Mouse (Mus musculus) kidney, adult 2 months (tissue): ENCODE data around the gene Hoxa4. TPM values are rescaled to one million over a fixed set of nuclear protein-coding genes. Genes with fewer than 3 reads are reported as not detected.

Experiments
- DNase-seq: peaks from one replicate; pipeline ENCODE4 v3.0.0; 2021
- H3K27ac ChIP-seq: fragments of 200-500 bp; 2 replicates; pipeline ENCODE4 v1.5.1; 2012; ENCODE audit warnings: low read depth, low read length, control low read depth, inconsistent platforms; ENCODE audit not compliant: insufficient read depth
- H3K27me3 ChIP-seq: fragments of 200-500 bp; replicated peaks from 2 replicates; pipeline ENCODE4 v1.6.1; 2012; ENCODE audit warnings: mild to moderate bottlenecking, moderate library complexity, low read length, inconsistent platforms; ENCODE audit not compliant: control insufficient read depth, insufficient read depth
- H3K36me3 ChIP-seq: fragments of 200-500 bp; 2 replicates; pipeline ENCODE4 v1.6.1; 2012; ENCODE audit warnings: mild to moderate bottlenecking, moderate library complexity, low read length, inconsistent platforms; ENCODE audit not compliant: control insufficient read depth, insufficient read depth
- H3K4me1 ChIP-seq: fragments of 200-500 bp; 2 replicates; pipeline ENCODE4 v1.6.1; 2011; ENCODE audit warnings: low read length; ENCODE audit not compliant: control insufficient read depth, insufficient read depth
- H3K4me3 ChIP-seq: fragments of 200-500 bp; 2 replicates; pipeline ENCODE4 v1.5.1; 2011; ENCODE audit warnings: mild to moderate bottlenecking, low read depth, low read length, control low read depth; ENCODE audit not compliant: insufficient read depth
- CTCF ChIP-seq: fragments of 200-500 bp; conservative IDR thresholded peaks from 2 replicates; pipeline ENCODE4 v1.5.1; 2011; ENCODE audit warnings: low read depth, mild to moderate bottlenecking, control low read depth, low read length, moderate library complexity, mixed read lengths; ENCODE audit not compliant: insufficient read depth, insufficient read length
- POLR2A ChIP-seq: fragments of 200-500 bp; IDR thresholded peaks from one replicate; pipeline ENCODE4 v1.6.1; 2011; ENCODE audit warnings: low read depth, low read length, control low read depth
- WGBS: fragments of 180-500 bp; shearing (Covaris S2); methylation state at CpG from one replicate; pipeline ENCODE4 v1.1.7; 2018; 5-methylcytosine and 5-hydroxymethylcytosine counted together
- polyA plus RNA-seq: library from polyadenylated mRNA; depleted of rRNA; stranded (reverse); fragments of >200 nt; gene quantifications from 2 replicates; pipeline ENCODE4 v1.2.3, GENCODE M21; 2012

The Hoxa4 gene
- polyA plus RNA-seq, 1 experiment = 2.8 TPM

DNA sequence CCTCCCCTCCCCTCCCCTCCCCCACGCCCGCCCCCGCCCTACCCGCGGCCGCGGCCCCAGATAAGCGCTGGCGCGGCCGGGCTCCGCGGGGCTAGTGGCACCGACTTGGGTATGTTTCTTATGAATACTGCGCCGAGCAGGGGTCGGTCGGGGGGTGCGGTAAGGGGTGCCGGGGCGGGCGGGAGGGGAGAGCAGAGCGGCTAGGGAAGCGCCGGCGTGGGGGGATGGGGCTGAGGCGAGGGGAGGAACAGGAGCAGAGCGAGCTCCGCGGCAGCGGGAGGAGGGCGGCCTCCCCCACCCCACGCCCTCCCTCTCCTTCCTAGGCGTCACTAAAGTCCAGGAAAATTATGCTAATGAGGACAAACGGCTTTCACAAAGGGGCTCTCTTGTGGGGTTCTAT lies 15.7 kb downstream of the Hoxa4 start:
- H3K27ac ChIP-seq = peak overlapping the region; percentile 59; the same call in 1 of the 2 replicates
- 16% methylated on average over 18 of the region's 35 CpGs for WGBS
- peak overlapping the region; percentile 29 for H3K4me3 ChIP-seq
- no peak for TF ChIP-seq CTCF
- no peak for TF ChIP-seq POLR2A
- no peaks in the 10 kb centered on the region for H3K27me3 ChIP-seq
- peaks cover 30% of the 10 kb centered on the region; the same call in 1 of the 2 replicates for H3K4me1 ChIP-seq
- no peaks in the 10 kb centered on the region for H3K36me3 ChIP-seq
- DNase-seq = peak; percentile 60

DNA sequence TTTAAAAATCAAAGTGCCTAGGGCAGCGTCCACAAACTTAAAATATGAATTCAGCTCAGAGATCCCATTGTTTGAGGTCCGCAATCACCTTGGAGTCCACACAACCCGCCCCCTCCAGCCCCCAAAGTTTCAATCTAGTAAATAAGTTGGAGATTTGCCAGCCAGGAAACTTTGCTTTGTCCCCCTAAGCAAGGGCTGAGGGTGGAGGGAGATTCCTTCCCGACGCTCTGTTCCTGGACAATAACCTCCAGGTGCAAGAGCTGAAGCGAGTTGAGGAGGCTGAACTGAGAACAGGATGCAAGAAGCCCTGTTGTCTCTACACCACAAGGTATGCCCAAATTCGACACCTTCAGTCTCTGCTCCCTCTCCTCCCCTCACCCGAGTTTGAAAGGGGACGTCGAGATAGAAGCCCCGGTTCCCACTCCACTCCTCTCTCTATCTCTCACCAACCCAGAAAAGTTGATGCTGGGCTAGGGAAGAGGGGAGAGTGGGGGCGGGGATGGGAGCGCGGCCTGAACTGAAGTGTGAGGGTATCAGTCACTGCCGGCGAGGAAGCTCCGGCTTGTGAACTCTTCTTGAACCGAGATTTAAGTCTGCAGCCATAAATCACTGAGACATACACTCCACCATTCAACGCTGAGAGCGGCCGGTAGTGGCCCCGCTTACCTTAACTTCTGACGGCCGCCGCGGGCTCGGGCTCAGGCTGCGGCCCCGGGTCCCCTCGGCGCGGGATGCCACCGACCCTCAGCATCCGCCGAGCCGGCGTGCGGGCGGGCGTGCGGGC lies 16.4 kb downstream of the Hoxa4 start:
- WGBS = 15% methylated on average over 41 of the region's 41 CpGs
- Histone ChIP-seq H3K4me1 (peaks cover 30% of the 10 kb centered on the region; the same call in 1 of the 2 replicates), H3K27me3 (no peaks in the 10 kb centered on the region), H3K36me3 (no peaks in the 10 kb centered on the region), H3K27ac (peak overlapping the region; percentile 3; the same call in 1 of the 2 replicates), H3K4me3 (peak overlapping the region; percentile 29)
- TF ChIP-seq CTCF (no peak), POLR2A (no peak)
- DNase-seq = peak; percentile 66

- TF ChIP-seq POLR2A (no peak), CTCF (no peak)
- Histone ChIP-seq H3K36me3 (no peaks in the 10 kb centered on the region), H3K4me3 (no peak overlapping the region), H3K27me3 (no peaks in the 10 kb centered on the region), H3K27ac (no peak overlapping the region), H3K4me1 (peaks cover 20% of the 10 kb centered on the region; the same call in 1 of the 2 replicates)
- WGBS = 33% methylated on average over 4 of the region's 4 CpGs
- DNase-seq = no peak
Observed at GRCm38 (mm10) chr6:52173648-52174047, 17.9 kb downstream of the Hoxa4 start.

GRCm38 (mm10) chr6:52172501-52172900 lies 19.1 kb downstream of the Hoxa4 start:
- TF ChIP-seq POLR2A = no peak
- TF ChIP-seq CTCF = no peak
- H3K36me3 ChIP-seq = no peaks in the 10 kb centered on the region; the same call in 1 of the 2 replicates
- peak; percentile 95 for DNase-seq
- H3K27me3 ChIP-seq = no peaks in the 10 kb centered on the region
- 9% methylated on average over 35 of the region's 35 CpGs for WGBS
- H3K4me3 ChIP-seq = peak overlapping the region; percentile 48
- peak overlapping the region; percentile 75 for H3K27ac ChIP-seq
- peaks cover 13% of the 10 kb centered on the region; the same call in 1 of the 2 replicates for H3K4me1 ChIP-seq

GRCm38 (mm10) chr6:52171938-52172337 lies 19.6 kb downstream of the Hoxa4 start:
- no peak overlapping the region for H3K27ac ChIP-seq
- TF ChIP-seq POLR2A (no peak), CTCF (no peak)
- H3K4me3 ChIP-seq = no peak overlapping the region; the same call in 1 of the 2 replicates
- no peaks in the 10 kb centered on the region for H3K27me3 ChIP-seq
- peak; percentile 65 for DNase-seq
- no peaks in the 10 kb centered on the region; the same call in 1 of the 2 replicates for H3K36me3 ChIP-seq
- WGBS = 31% methylated on average over 7 of the region's 7 CpGs
- H3K4me1 ChIP-seq = peaks cover 13% of the 10 kb centered on the region; the same call in 1 of the 2 replicates

DNA sequence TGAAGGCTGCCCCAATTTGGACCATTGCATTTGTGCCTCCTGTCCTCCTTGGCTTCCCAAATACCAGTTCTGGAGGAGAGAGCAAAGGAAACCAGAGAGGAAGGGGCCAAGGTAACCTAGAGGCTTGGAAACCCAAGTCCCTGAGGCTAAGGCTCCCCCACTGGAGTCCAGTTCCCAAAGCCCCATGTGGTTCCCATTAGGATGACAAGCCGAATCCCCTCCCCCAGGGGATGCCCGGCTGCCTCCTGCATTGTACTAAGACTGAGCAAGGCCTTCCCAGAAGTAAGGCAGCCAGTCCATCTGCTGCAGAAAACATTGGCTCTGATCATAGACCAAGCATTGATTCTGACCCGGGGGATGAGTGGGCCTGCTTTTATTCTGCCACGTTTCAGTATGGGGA lies 20.2 kb downstream of the Hoxa4 start:
- H3K4me3 ChIP-seq = no peak overlapping the region
- H3K36me3 ChIP-seq = no peaks in the 10 kb centered on the region; the same call in 1 of the 2 replicates
- H3K27me3 ChIP-seq = no peaks in the 10 kb centered on the region
- no peak for DNase-seq
- WGBS = 55% methylated on average over 4 of the region's 4 CpGs
- H3K27ac ChIP-seq = peak overlapping the region; percentile 26; the same call in 1 of the 2 replicates
- no peak for TF ChIP-seq POLR2A
- no peak for TF ChIP-seq CTCF
- peaks cover 10% of the 10 kb centered on the region; the same call in 1 of the 2 replicates for H3K4me1 ChIP-seq

GRCm38 (mm10) chr6:52170898-52171223 lies 20.7 kb downstream of the Hoxa4 start:
- 63% methylated on average over 5 of the region's 5 CpGs for WGBS
- Histone ChIP-seq H3K4me1 (peaks cover 9% of the 10 kb centered on the region; the same call in 1 of the 2 replicates), H3K27me3 (no peaks in the 10 kb centered on the region), H3K27ac (peak overlapping the region; percentile 46; the same call in 1 of the 2 replicates), H3K36me3 (no peaks in the 10 kb centered on the region; the same call in 1 of the 2 replicates), H3K4me3 (no peak overlapping the region)
- no peak for TF ChIP-seq CTCF
- TF ChIP-seq POLR2A = no peak
- DNase-seq = no peak
